Mouse (Mus musculus): Measurements from ENCODE around the gene Shank2.

DNA sequence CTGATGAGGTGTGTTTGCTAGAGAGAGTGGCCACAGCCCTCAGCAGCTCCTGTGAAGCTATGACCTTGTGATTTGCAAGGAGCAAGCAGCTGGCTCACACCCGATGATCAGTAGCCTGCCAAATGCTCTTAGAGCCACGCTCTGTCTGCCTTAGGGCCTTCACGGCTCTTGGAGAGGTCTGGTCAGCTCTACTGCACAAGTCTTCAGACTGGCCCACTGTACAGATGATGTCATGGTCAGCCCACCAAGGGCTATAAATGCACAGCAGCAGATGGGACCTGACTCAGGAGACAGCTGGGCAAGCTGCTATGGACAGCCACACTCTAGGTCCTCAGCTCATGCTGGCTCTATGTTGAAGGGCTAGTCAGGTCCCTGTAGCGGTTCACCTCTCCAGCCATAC, 376.5 kb downstream of the Shank2 start:
- TF ChIP-seq EP300 (IDR thresholded peaks at IDR 0.05; ENCODE audit: insufficient read depth, low read depth, low read length) = no peak
- no peak for TF ChIP-seq CTCF (IDR thresholded peaks at IDR 0.05)

All from heart, adult 2 months (tissue).